Mouse (Mus musculus): Measurements from ENCODE around the gene Cacna1e.

GRCm38 (mm10) chr1:154836473-154836872 lies 47.8 kb downstream of the Cacna1e start:
- TF ChIP-seq CTCF (IDR thresholded peaks at IDR 0.05; ENCODE audit: low read depth, low read length) (no peak), POLR2A (IDR thresholded peaks at IDR 0.05; ENCODE audit: extremely low read depth, insufficient read depth, low read length) (no peak)
